11 mouse cellular contexts compared by ENCODE assay signal in genomic region chr10:85161745-85162351, GRCm38 (mm10). TPM values are rescaled to one million over a fixed set of nuclear protein-coding genes. Genes with fewer than 3 reads are reported as not detected.
A peak's percentile ranks its signal among the peaks of the same experiment; 100 is the strongest.
DNase-seq lines count a peak whose midpoint lies in the region; TF ChIP-seq lines count a peak whose summit lies in the region.
"Had no signal": no experiment of that assay in that cellular context is flagged by ENCODE, and none has a peak within 500 bp of the region (broad histone marks: within the 10 kb centered on the region; RNA-seq: fewer than 3 reads in every experiment).

No protein-coding gene starts in this region.

- peak; percentile 90 for DNase-seq in cerebellum, adult 9-10 months
- no peak for DNase-seq in cerebellum, adult 8-10 months
- DNase-seq in kidney, adult 2 months = peak; percentile 55
- DNase-seq in kidney, adult 18-20 months = no peak
- peak; percentile 56 for DNase-seq in thymus, postnatal 14 days
- no peak for DNase-seq in thymus, postnatal 36 days
- DNase-seq in spleen, postnatal 4 days (ENCODE audit: low spot score in 2 of 2) = no peak
- no peak for DNase-seq in right cerebral cortex, postnatal 25 days
- DNase-seq: heart, postnatal 36 days had no signal

- H3K4me3 ChIP-seq in kidney, adult 2 months (ENCODE audit: insufficient read depth, low read depth, low read length) = no peak overlapping the region
- H3K4me3 ChIP-seq: midbrain, embryonic 12.5 days had no signal

- WGBS in kidney, adult 2 months = 63% methylated on average over 5 of the region's 5 CpGs

- no peak for TF ChIP-seq CTCF in kidney, adult 2 months (conservative IDR thresholded peaks at IDR 0.05; ENCODE audit: insufficient read depth, insufficient read length, low read depth, low read length)

- no peaks in the 10 kb centered on the region for H3K27me3 ChIP-seq in kidney, adult 2 months (replicated peaks; ENCODE audit: control insufficient read depth, insufficient read depth, low read length)
- H3K27me3 ChIP-seq: CH12.LX; midbrain, embryonic 12.5 days had no signal

- no peak overlapping the region for H3K27ac ChIP-seq in kidney, adult 2 months (ENCODE audit: insufficient read depth, low read depth, low read length)
- H3K27ac ChIP-seq: midbrain, embryonic 12.5 days had no signal

- TF ChIP-seq POLR2A in kidney, adult 2 months (IDR thresholded peaks at IDR 0.05; ENCODE audit: low read depth, low read length) = no peak

- H3K36me3 ChIP-seq in kidney, adult 2 months (ENCODE audit: control insufficient read depth, insufficient read depth, low read length) = no peaks in the 10 kb centered on the region
- H3K36me3 ChIP-seq: midbrain, embryonic 12.5 days had no signal

- no peaks in the 10 kb centered on the region for H3K4me1 ChIP-seq in kidney, adult 2 months (ENCODE audit: control insufficient read depth, insufficient read depth, low read length)

RNA-seq across cellular contexts. Expression of gene Cry1, which starts 23.0 kb away (rescaled TPM):
- polyA plus RNA-seq in kidney, adult 2 months (2012; rRNA removed) = 1.3 TPM in 2 replicates

RNA-seq across cellular contexts. Expression of gene Mterf2, which starts 34.0 kb away (rescaled TPM):
- 4.9 and 10.1 TPM in 2 replicates for polyA plus RNA-seq in kidney, adult 2 months (2012; rRNA removed)

RNA-seq across cellular contexts. Expression of gene Tmem263, which starts 59.4 kb away (rescaled TPM):
- 2.3 and 2.5 TPM in 2 replicates for polyA plus RNA-seq in kidney, adult 2 months (2012; rRNA removed)

RNA-seq across cellular contexts. Expression of gene Fhl4, which starts 59.6 kb away (rescaled TPM):
- polyA plus RNA-seq in kidney, adult 2 months (2012; rRNA removed) = 0.28 and 0.33 TPM in 2 replicates

Comparison
In these comparisons a context has a peak if more than half of its experiments do, and no peak if none do; other contexts are left out.
1. DNase-seq: peak in cerebellum, adult 9-10 months (single experiment), kidney, adult 2 months (single experiment) and thymus, postnatal 14 days (single experiment); none in cerebellum, adult 8-10 months (single experiment), kidney, adult 18-20 months (single experiment), thymus, postnatal 36 days (0 of 2), spleen, postnatal 4 days (0 of 2) and right cerebral cortex, postnatal 25 days (single experiment).